Mouse (Mus musculus) liver, postnatal 0 days (tissue): ENCODE measurements around the gene Klrb1b.
"Not testable (repeated sequence)": the region's sequence is repeated elsewhere in the genome, so short reads cannot be mapped to it uniquely, and the experiment has no call there.

Source experiments
- CTCF ChIP-seq: sonication (generic); IDR thresholded peaks from 2 replicates; pipeline ENCODE4 v1.5.1; 2016; ENCODE audit warnings: antibody characterized with exemption, low read depth
- EP300 ChIP-seq: IDR thresholded peaks from 2 replicates; pipeline ENCODE4 v1.6.1; 2016; ENCODE audit warnings: antibody characterized with exemption, low read depth, mild to moderate bottlenecking

- not testable (repeated sequence) for TF ChIP-seq CTCF, EP300
Observed at GRCm38 (mm10) chr6:128798772-128799143, 27.4 kb downstream of the Klrb1b start.
